Mouse (Mus musculus) cortical plate, adult 2 months (tissue): Measurements from ENCODE around the gene A430078G23Rik. TPM values are rescaled to one million over a fixed set of nuclear protein-coding genes. Genes with fewer than 3 reads are reported as not detected.
"Not testable (repeated sequence)": the region's sequence is repeated elsewhere in the genome, so short reads cannot be mapped to it uniquely, and the experiment has no call there.

Experiments
- H3K27ac ChIP-seq: fragments of 200-500 bp; 2 replicates; pipeline ENCODE4 v1.5.1; 2012; ENCODE audit warnings: low read length, control low read depth, inconsistent platforms; ENCODE audit not compliant: insufficient read depth
- H3K4me1 ChIP-seq: fragments of 200-500 bp; 2 replicates; pipeline ENCODE4 v1.6.1; 2011; ENCODE audit warnings: low read length; ENCODE audit not compliant: control insufficient read depth, insufficient read depth
- H3K4me3 ChIP-seq: fragments of 200-500 bp; 2 replicates; pipeline ENCODE4 v1.5.1; 2011; ENCODE audit warnings: mild to moderate bottlenecking, low read length, control low read depth; ENCODE audit not compliant: insufficient read depth
- CTCF ChIP-seq: fragments of 200-500 bp; IDR thresholded peaks from 2 replicates; pipeline ENCODE4 v1.5.1; 2011; ENCODE audit warnings: mild to moderate bottlenecking, control low read depth, low read length; ENCODE audit not compliant: insufficient read depth; ENCODE audit errors: extremely low read depth
- POLR2A ChIP-seq: fragments of 200-500 bp; IDR thresholded peaks from 2 replicates; pipeline ENCODE4 v1.6.1; 2011; ENCODE audit warnings: mild to moderate bottlenecking, low read length, control low read depth; ENCODE audit not compliant: insufficient read depth; ENCODE audit errors: extremely low read depth
- polyA plus RNA-seq: library from polyadenylated mRNA; depleted of rRNA; stranded (reverse); fragments of >200 nt; gene quantifications from 2 replicates; pipeline ENCODE4 v1.2.3, GENCODE M21; 2012; rRNA removed

A430078G23Rik gene
- not detected in 2 replicates for polyA plus RNA-seq

GRCm38 (mm10) chr8:3353189-3353810, at the start of gene A430078G23Rik:
Gene A430078G23Rik (plus strand): TSS chr8:3353415.
- TF ChIP-seq CTCF (no peak), POLR2A (no peak)

GRCm38 (mm10) chr8:3308205-3308800, 44.9 kb upstream of the A430078G23Rik start:
- H3K4me1 ChIP-seq, H3K4me3 ChIP-seq, H3K27ac ChIP-seq: not testable (repeated sequence)

More at GRCm38 (mm10) chr8:3353189-3353810, at the start of gene A430078G23Rik:
- Histone ChIP-seq H3K27ac (no peak within 1 kb of the TSS), H3K4me1 (peaks cover 2% of the 10 kb centered on the region; the same call in 1 of the 2 replicates), H3K4me3 (no peak within 1 kb of the TSS)

- H3K27ac ChIP-seq, result no peak overlapping the region
- H3K4me1 ChIP-seq, result no peaks in the 10 kb centered on the region
- no peak for TF ChIP-seq CTCF
- TF ChIP-seq POLR2A, result no peak
- H3K4me3 ChIP-seq, result no peak overlapping the region
Measured at GRCm38 (mm10) chr8:3309636-3310035, 43.6 kb upstream of the A430078G23Rik start.

GRCm38 (mm10) chr8:3311482-3311881, 41.7 kb upstream of the A430078G23Rik start:
- Histone ChIP-seq H3K4me3 (no peak overlapping the region), H3K4me1 (no peaks in the 10 kb centered on the region), H3K27ac (no peak overlapping the region)
- TF ChIP-seq POLR2A (no peak), CTCF (no peak)

- not testable (repeated sequence) for H3K4me3 ChIP-seq, H3K27ac ChIP-seq, H3K4me1 ChIP-seq
Measured at GRCm38 (mm10) chr8:3313417-3313816, 39.8 kb upstream of the A430078G23Rik start.

GRCm38 (mm10) chr8:3313843-3314242, 39.4 kb upstream of the A430078G23Rik start:
- Histone ChIP-seq H3K4me3 (no peak overlapping the region), H3K4me1 (no peaks in the 10 kb centered on the region), H3K27ac (no peak overlapping the region)
- TF ChIP-seq CTCF (no peak), POLR2A (no peak)

GRCm38 (mm10) chr8:3314345-3314744, 38.9 kb upstream of the A430078G23Rik start:
- no peak for TF ChIP-seq CTCF
- Histone ChIP-seq H3K4me1 (no peaks in the 10 kb centered on the region), H3K27ac (no peak overlapping the region), H3K4me3 (no peak overlapping the region)

GRCm38 (mm10) chr8:3316585-3316984, 36.6 kb upstream of the A430078G23Rik start:
- Histone ChIP-seq H3K4me1 (no peaks in the 10 kb centered on the region), H3K27ac (no peak overlapping the region), H3K4me3 (no peak overlapping the region)
- no peak for TF ChIP-seq POLR2A
- no peak for TF ChIP-seq CTCF

- not testable (repeated sequence) for H3K4me3 ChIP-seq, H3K4me1 ChIP-seq, H3K27ac ChIP-seq
Measured at GRCm38 (mm10) chr8:3319267-3319666, 33.9 kb upstream of the A430078G23Rik start.

- H3K4me3 ChIP-seq, result no peak overlapping the region
- TF ChIP-seq CTCF (no peak), POLR2A (no peak)
- H3K27ac ChIP-seq, result no peak overlapping the region
- no peaks in the 10 kb centered on the region for H3K4me1 ChIP-seq
Measured at GRCm38 (mm10) chr8:3324253-3324652, 29.0 kb upstream of the A430078G23Rik start.

GRCm38 (mm10) chr8:3327056-3327455, 26.2 kb upstream of the A430078G23Rik start:
- no peak overlapping the region for H3K4me3 ChIP-seq
- H3K27ac ChIP-seq, result no peak overlapping the region
- no peak for TF ChIP-seq POLR2A
- no peak for TF ChIP-seq CTCF
- H3K4me1 ChIP-seq, result no peaks in the 10 kb centered on the region
